Mouse (Mus musculus) kidney, postnatal 0 days (tissue): Measurements from ENCODE around the gene 1110012L19Rik. TPM values are rescaled to one million over a fixed set of nuclear protein-coding genes. Genes with fewer than 3 reads are reported as not detected.
"Not testable (repeated sequence)": the region's sequence is repeated elsewhere in the genome, so short reads cannot be mapped to it uniquely, and the experiment has no call there.

Source experiments
- ATAC-seq: fragments of 200-750 bp; cut with Nextera tagmentation; replicated peaks from 2 replicates; pipeline ENCODE4 v1.8.0; 2017; ENCODE audit warnings: low read depth, moderate number of reproducible peaks, moderate TSS enrichment, moderate library complexity; ENCODE audit not compliant: low FRiP score
- DNase-seq: peaks from one replicate; pipeline ENCODE4 v3.0.0-alpha.2; 2016; ENCODE audit warnings: low spot score
- H3K27ac ChIP-seq: fragments of 300-500 bp; sonication (generic); 2 replicates; pipeline ENCODE4 v1.5.1; 2014; ENCODE audit warnings: mild to moderate bottlenecking
- H3K27me3 ChIP-seq: fragments of 300-500 bp; sonication (generic); 2 replicates; pipeline ENCODE4 v1.6.1; 2014; ENCODE audit warnings: low read length, mixed read lengths; ENCODE audit not compliant: insufficient read depth
- H3K36me3 ChIP-seq: fragments of 300-500 bp; sonication (generic); 2 replicates; pipeline ENCODE4 v1.6.1; 2014; ENCODE audit warnings: low read length, mixed read lengths; ENCODE audit not compliant: insufficient read depth
- H3K4me1 ChIP-seq: fragments of 300-500 bp; sonication (generic); replicated peaks from 2 replicates; pipeline ENCODE4 v1.6.1; 2014; ENCODE audit warnings: antibody characterized with exemption, low read length, mixed read lengths; ENCODE audit not compliant: insufficient read depth
- H3K4me2 ChIP-seq: fragments of 300-500 bp; sonication (generic); 2 replicates; pipeline ENCODE4 v1.6.1; 2014; ENCODE audit warnings: mild to moderate bottlenecking, low read length, moderate library complexity, mixed read lengths
- H3K4me3 ChIP-seq: fragments of 300-500 bp; sonication (generic); replicated peaks from 2 replicates; pipeline ENCODE4 v1.5.1; 2014; ENCODE audit warnings: low read depth, low read length
- H3K9ac ChIP-seq: fragments of 300-500 bp; sonication (generic); 2 replicates; pipeline ENCODE4 v1.6.1; 2014; ENCODE audit warnings: low read depth, low read length
- H3K9me3 ChIP-seq: fragments of 300-500 bp; sonication (generic); replicated peaks from 2 replicates; pipeline ENCODE4 v1.6.1; 2016; ENCODE audit warnings: low read length, inconsistent platforms, mixed read lengths
- CTCF ChIP-seq: IDR thresholded peaks from 2 replicates; pipeline ENCODE4 v1.5.1; 2016; ENCODE audit warnings: antibody characterized with exemption, low read depth, mild to moderate bottlenecking, moderate library complexity
- WGBS: fragments of 180-500 bp; shearing (Covaris S2); extraction: QIAGEN DNeasy Blood & Tissue Kit; methylation state at CpG from one replicate; pipeline ENCODE4 v1.1.7; 2014; 5-methylcytosine and 5-hydroxymethylcytosine counted together
- polyA plus RNA-seq: library from polyadenylated mRNA; unstranded; fragments of >200 nt; fragmentation: Nextera tagmentation; extraction: Ambion mirVana; gene quantifications from 2 replicates; pipeline ENCODE4 v1.2.1, GENCODE M21; 2015

1110012L19Rik gene
- polyA plus RNA-seq: 39.8 and 42.2 TPM in 2 replicates

DNA sequence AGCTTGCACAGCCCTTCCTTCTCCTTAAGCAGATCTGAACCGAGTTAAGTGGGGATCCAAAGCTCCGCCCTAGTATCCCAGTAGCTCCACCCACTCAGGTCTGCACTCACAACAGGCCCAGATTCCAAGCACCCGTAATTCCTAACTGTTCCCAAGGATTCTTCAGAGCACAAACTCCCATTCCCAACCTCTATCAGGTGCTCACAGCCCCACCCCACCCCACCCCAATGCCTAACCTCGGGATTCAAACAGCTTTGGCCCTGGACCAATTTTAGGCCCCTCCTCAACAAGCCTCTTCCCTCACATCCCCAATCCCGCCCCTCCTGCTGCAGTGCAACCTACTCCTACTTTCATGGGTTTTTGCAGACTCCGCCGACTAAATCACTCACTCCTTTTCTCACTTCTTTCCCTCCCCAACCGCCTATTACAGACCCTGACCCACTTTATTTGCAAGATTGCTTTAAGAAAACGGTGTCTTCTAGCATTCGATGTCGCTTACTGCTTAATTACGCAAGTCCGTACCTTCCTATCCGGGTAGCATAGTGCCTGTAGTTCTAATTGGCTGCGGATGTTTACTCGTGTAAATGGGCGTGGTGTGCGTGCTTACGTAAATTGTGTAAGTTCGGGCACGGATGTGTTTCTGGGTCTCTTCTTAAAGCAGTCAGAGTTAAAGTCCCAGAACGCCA is at the start of gene 1110012L19Rik:
Gene 1110012L19Rik (plus strand): TSS at position 602 of the 686 bp plus-strand sequence.
- TF ChIP-seq CTCF: no peak
- 23% methylated on average over 22 of the region's 22 CpGs for WGBS

DNA sequence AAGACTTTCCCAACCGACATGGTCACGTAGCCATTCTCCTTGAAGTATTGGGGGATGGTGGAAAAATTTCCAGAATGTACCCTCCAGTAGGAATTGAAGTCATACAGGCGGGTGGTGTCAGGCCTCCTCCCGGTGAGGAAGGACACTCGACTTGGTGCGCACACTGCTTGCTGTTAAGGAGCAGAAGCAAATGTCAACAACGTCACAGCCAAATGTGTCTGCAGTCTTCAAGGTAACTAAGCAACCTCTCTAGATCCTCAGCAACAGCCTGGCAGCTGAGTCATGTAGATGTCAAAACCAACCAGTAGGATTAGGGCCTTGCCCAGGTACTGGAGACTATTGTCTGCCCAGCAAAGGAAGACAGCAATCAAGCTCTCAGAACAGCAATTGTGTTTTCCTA is 22.7 kb upstream of the 1110012L19Rik start:
- TF ChIP-seq CTCF: no peak
- 83% methylated on average over 7 of the region's 7 CpGs for WGBS
- no peaks in the 10 kb centered on the region for H3K36me3 ChIP-seq
- no peaks in the 10 kb centered on the region for H3K4me1 ChIP-seq
- H3K4me3 ChIP-seq: no peak overlapping the region
- ATAC-seq: no peak
- H3K4me2 ChIP-seq: no peak overlapping the region
- no peaks in the 10 kb centered on the region for H3K27me3 ChIP-seq
- H3K9me3 ChIP-seq: no peaks in the 10 kb centered on the region
- no peak for DNase-seq
- no peak overlapping the region for H3K27ac ChIP-seq
- no peak overlapping the region for H3K9ac ChIP-seq

More for the DNA sequence above, at the start of gene 1110012L19Rik:
- ATAC-seq (peak; percentile 95), DNase-seq (peak; percentile 93)
- Histone ChIP-seq H3K27ac (peak within 1 kb of the TSS; percentile 90), H3K4me2 (peak within 1 kb of the TSS; percentile 51), H3K9ac (peak within 1 kb of the TSS; percentile 55), H3K4me1 (no peaks in the 10 kb centered on the region), H3K9me3 (no peaks in the 10 kb centered on the region), H3K27me3 (no peaks in the 10 kb centered on the region), H3K4me3 (peak within 1 kb of the TSS; percentile 45), H3K36me3 (no peaks in the 10 kb centered on the region)

DNA sequence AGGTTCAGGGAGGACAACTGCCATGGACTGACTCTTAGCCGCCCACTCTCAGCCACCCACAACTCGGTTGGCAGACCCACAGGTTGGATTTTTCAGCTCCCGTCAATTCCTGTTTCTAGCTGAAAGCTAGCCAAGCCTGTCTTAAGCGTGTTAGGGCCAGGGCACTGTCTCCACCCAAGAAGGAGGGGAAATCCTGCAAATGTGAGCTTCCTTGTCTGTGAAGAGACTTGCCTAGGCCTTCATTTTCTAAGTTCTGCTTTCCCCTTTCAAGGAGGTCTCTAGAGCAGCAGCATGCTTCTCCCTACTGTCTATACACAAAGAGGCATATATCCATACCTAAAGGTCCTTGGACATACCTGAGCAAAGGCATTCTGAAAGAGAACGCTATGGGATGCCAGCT is 22.2 kb upstream of the 1110012L19Rik start:
- H3K36me3 ChIP-seq: no peaks in the 10 kb centered on the region
- no peaks in the 10 kb centered on the region for H3K9me3 ChIP-seq
- TF ChIP-seq CTCF: no peak
- no peaks in the 10 kb centered on the region for H3K27me3 ChIP-seq
- H3K4me1 ChIP-seq: no peaks in the 10 kb centered on the region
- no peak overlapping the region for H3K9ac ChIP-seq
- no peak overlapping the region for H3K27ac ChIP-seq
- H3K4me3 ChIP-seq: no peak overlapping the region
- DNase-seq: no peak
- ATAC-seq: no peak
- H3K4me2 ChIP-seq: no peak overlapping the region
- WGBS: 75% methylated on average over 5 of the region's 5 CpGs

DNA sequence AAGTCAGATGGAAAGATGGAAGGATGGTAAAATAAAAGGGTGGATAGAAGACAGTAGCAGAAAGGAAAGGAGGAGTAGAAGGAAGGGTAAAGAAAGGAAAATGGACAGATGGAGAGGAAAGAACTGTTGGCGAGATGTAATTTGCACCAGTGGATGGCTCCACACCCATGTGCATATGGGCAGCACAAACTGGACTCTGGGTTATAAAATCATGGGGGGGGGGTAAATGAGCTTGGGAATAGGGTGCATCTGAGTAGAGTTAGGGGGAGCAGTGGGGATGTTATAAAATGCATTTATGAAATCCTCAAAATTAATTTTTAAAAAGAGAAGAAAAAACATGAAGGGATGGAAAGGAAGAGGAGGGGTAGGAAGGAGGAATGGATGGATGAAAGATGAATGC is 21.5 kb upstream of the 1110012L19Rik start:
- ATAC-seq (no peak), DNase-seq (no peak)
- WGBS: 50% methylated on average over 1 of the region's 1 CpGs
- H3K9ac ChIP-seq: no peak overlapping the region
- peak overlapping the region; percentile 49 for H3K4me2 ChIP-seq
- H3K27me3 ChIP-seq: no peaks in the 10 kb centered on the region
- TF ChIP-seq CTCF: no peak
- H3K4me3 ChIP-seq: peak overlapping the region; percentile 43
- H3K9me3 ChIP-seq: no peaks in the 10 kb centered on the region
- H3K4me1 ChIP-seq: no peaks in the 10 kb centered on the region
- no peaks in the 10 kb centered on the region for H3K36me3 ChIP-seq
- H3K27ac ChIP-seq: no peak overlapping the region

DNA sequence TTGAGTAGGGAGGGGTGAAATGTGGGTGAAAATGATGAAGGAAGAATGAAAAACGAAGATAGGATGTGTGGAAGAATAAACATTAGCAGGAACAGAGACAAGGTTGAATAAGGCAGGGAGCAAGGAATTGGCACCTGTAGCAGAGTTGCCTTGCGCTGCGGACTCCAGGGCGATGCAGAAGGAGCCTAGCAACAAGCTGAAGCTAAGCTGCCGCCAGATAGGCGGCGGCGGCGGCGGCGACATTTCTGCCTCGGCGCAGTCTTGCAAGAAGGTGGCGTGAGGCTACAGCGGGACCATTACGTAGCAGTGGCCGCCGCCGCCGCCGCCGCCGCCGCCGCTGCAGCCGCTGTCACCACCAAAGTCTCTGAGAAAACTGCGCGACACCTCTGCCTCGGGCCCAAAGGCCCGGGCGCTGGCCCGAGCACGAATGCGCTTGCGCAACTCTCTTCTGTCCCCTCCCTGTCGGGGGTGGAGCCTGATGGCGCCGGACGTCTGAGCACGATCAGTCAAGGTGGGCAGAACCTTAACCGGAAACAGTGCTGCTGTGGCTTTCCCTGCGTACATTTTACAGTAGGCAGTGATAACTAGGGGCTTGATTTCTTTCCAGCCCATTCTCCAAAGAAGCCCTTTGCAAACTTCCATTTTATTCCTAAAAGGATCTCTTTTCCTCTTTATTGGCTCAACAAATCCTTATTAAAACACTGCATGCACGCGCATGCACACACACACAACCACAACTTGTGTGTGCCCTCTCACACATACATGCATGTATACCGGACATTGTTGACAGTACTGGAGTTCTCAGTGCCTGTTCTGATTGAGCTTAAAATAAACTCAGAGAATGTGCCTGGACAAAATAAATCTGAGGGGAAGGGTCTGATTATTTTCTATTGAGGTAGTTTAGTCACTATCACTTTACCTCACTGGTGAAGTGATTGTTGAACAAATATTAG is 20.7 kb upstream of the 1110012L19Rik start, which contains the start of gene Ids:
Gene Ids (minus strand): TSS at position 424 of the 953 bp plus-strand sequence.
- Histone ChIP-seq H3K9me3 (no peaks in the 10 kb centered on the region), H3K27me3 (no peaks in the 10 kb centered on the region), H3K9ac (peak within 1 kb of the TSS; percentile 60), H3K4me3 (peak within 1 kb of the TSS; percentile 43), H3K27ac (no peak within 1 kb of the TSS), H3K4me2 (peak within 1 kb of the TSS; percentile 49), H3K36me3 (no peaks in the 10 kb centered on the region), H3K4me1 (no peaks in the 10 kb centered on the region)
- WGBS: 35% methylated on average over 42 of the region's 45 CpGs
- no peak for TF ChIP-seq CTCF
- ATAC-seq (peak; percentile 97), DNase-seq (peak; percentile 83)

DNA sequence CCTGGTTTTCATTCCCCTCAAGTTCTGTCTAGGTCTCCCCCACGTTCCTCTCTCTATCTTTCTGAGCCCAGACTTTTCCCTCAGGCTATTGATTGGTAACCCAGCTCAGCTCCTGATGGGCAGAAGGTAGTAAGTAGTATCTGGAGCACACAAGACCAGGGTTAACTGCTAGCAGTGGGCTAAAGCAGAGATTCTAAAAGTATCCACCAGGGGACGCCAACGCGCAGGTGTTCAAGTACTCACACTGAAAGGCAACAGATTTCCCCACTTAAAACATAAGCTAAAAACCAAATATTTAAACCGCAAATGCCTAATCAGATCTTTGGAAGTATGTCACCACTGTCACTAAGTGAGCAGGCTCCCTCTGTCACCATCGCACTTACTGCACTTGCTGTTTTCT is 15.9 kb upstream of the 1110012L19Rik start:
- H3K9ac ChIP-seq, H3K4me3 ChIP-seq, ATAC-seq, H3K27me3 ChIP-seq, H3K4me1 ChIP-seq, H3K27ac ChIP-seq, H3K4me2 ChIP-seq, H3K9me3 ChIP-seq, DNase-seq, H3K36me3 ChIP-seq: not testable (repeated sequence)
- WGBS: 25% methylated on average over 1 of the region's 6 CpGs
